Mouse (Mus musculus): ENCODE data around the gene Cdc6. TPM values are rescaled to one million over a fixed set of nuclear protein-coding genes. Genes with fewer than 3 reads are reported as not detected.

Cdc6 gene
- total RNA-seq, 2 experiments from 2014 or later: 26.4 to 26.5 TPM

DNA sequence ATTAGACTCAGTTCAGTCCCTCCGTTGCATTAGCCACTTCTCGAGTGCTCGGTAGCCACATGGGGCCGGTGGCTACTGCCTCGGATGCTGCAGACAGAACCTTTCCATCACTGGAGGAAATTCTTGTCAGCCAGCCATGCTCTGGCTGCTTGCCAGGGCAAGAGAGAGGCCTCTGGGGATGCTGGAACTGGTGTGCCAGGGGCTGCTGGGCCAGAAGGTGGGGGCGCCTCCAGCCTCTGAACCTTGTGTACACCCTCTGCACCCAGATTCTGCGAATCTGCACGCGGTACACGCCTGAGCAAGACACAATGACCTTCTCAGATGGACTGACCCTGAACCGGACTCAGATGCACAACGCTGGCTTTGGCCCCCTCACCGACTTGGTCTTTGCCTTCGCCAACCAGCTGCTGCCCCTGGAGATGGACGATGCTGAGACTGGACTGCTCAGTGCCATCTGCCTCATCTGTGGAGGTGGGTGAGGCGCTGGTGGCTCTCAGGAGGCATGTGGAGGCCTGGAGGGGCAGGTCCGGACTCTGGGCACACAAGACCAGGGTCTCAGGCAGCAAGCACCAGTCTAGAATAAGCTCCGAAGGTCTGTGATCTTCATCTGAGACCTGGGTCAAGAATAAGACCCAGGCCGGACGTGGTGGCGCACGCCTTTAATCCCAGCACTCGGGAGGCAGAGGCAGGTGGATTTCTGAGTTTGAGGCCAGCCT lies 63.9 kb downstream of the Cdc6 start:
- no peak for ATAC-seq (ENCODE audit: poor library complexity, severe bottlenecking)

DNA sequence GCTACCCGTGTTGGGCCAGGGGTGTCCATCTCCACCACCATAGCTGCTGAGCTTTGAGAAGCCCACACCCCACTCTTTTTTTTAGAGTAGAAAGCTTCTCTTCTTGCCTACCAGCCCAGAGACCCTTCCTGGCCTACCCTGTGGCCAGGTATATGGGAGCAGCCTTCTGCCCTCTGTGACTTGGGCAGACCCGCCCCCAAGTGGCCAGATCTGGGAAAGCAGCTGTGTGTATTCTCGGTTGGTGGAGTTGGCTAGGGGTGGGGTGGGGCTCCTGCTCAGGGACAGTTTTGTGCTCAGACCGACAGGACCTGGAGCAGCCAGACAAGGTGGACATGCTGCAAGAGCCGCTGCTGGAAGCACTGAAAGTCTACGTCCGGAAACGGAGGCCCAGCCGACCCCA lies 64.6 kb downstream of the Cdc6 start:
- peak; percentile 78 for ATAC-seq (ENCODE audit: poor library complexity, severe bottlenecking)

DNA sequence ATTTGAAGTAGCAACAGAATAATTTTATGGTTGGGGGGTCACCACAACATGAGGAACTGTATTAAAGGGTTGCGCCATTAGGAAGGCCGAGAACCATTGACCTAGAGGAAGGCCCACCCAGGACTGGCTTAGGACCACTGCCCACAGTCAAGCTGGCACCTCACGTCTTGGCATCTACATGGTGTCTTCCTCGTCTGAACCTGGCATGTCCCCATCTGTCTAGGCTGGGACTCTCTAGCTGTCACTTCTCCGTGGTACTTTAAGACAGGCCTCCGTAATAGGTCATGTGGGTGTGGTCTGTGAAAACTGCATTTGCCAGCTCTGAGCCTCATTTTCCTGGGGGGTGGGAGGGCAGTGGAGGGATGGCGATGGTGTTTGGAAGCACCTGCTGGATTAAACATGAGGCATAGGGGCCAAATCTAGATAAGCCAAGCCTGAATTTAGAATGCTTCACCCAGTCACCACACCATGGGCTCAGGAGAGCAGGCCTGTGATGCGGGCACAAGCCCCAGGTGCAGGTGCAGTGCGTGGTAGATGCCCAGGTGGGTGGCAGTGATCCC lies 65.3 kb downstream of the Cdc6 start:
- no peak for ATAC-seq (ENCODE audit: poor library complexity, severe bottlenecking)

Other genes starting within 250 kb of the Cdc6 start
- 0.25 TPM in 1 of 2 replicates, not detected in the other for gene Gsdma, start 243.4 kb upstream of the Cdc6 start, total RNA-seq (2015)
- gene Gsdma, start 243.4 kb upstream of the Cdc6 start, total RNA-seq (2017): not detected in 2 replicates
- 21.7 and 22.6 TPM in 2 replicates for gene Psmd3, start 225.2 kb upstream of the Cdc6 start, total RNA-seq (2015)
- gene Psmd3, start 225.2 kb upstream of the Cdc6 start, total RNA-seq (2017): 34.6 and 43.1 TPM in 2 replicates
- gene Csf3, start 206.5 kb upstream of the Cdc6 start, total RNA-seq (2015): not detected in 2 replicates
- gene Csf3, start 206.5 kb upstream of the Cdc6 start, total RNA-seq (2017): not detected in 2 replicates
- gene Med24, start 178.4 kb upstream of the Cdc6 start, total RNA-seq (2015): 17.9 and 21.5 TPM in 2 replicates
- gene Med24, start 178.4 kb upstream of the Cdc6 start, total RNA-seq (2017): 22.6 and 31.3 TPM in 2 replicates
- 10.0 and 11.6 TPM in 2 replicates for gene Thra, start 167.2 kb upstream of the Cdc6 start, total RNA-seq (2015)
- gene Thra, start 167.2 kb upstream of the Cdc6 start, total RNA-seq (2017): 8.0 and 9.0 TPM in 2 replicates
- 0.11 and 0.25 TPM in 2 replicates for gene Nr1d1, start 132.5 kb upstream of the Cdc6 start, total RNA-seq (2015)
- 0.12 and 0.37 TPM in 2 replicates for gene Nr1d1, start 132.5 kb upstream of the Cdc6 start, total RNA-seq (2017)
- gene Msl1, start 112.3 kb upstream of the Cdc6 start, total RNA-seq (2015): 73.7 and 74.9 TPM in 2 replicates
- 111 and 119 TPM in 2 replicates for gene Msl1, start 112.3 kb upstream of the Cdc6 start, total RNA-seq (2017)
- gene Casc3, start 102.9 kb upstream of the Cdc6 start, total RNA-seq (2015): 35.6 and 39.9 TPM in 2 replicates
- gene Casc3, start 102.9 kb upstream of the Cdc6 start, total RNA-seq (2017): 32.1 and 33.2 TPM in 2 replicates
- gene Rapgefl1, start 71.0 kb upstream of the Cdc6 start, total RNA-seq (2015): 0.25 and 0.49 TPM in 2 replicates
- gene Rapgefl1, start 71.0 kb upstream of the Cdc6 start, total RNA-seq (2017): 0.51 TPM in 1 of 2 replicates, not detected in the other
- gene Wipf2, start 44.2 kb upstream of the Cdc6 start, total RNA-seq (2015): 25.9 and 26.6 TPM in 2 replicates
- 4.9 and 7.0 TPM in 2 replicates for gene Wipf2, start 44.2 kb upstream of the Cdc6 start, total RNA-seq (2017)
- gene Rara, start 20.0 kb downstream of the Cdc6 start, total RNA-seq (2015): 124 and 125 TPM in 2 replicates
- 38.8 and 43.3 TPM in 2 replicates for gene Rara, start 20.0 kb downstream of the Cdc6 start, total RNA-seq (2017)
- gene Gjd3, start 75.2 kb downstream of the Cdc6 start, total RNA-seq (2015): not detected in 2 replicates
- gene Gjd3, start 75.2 kb downstream of the Cdc6 start, total RNA-seq (2017): not detected in 2 replicates
- gene Top2a, start 116.4 kb downstream of the Cdc6 start, total RNA-seq (2015): 299 and 310 TPM in 2 replicates
- 694 and 703 TPM in 2 replicates for gene Top2a, start 116.4 kb downstream of the Cdc6 start, total RNA-seq (2017)
- gene Igfbp4, start 133.4 kb downstream of the Cdc6 start, total RNA-seq (2015): 16.0 and 17.3 TPM in 2 replicates
- gene Igfbp4, start 133.4 kb downstream of the Cdc6 start, total RNA-seq (2017): 31.3 and 33.3 TPM in 2 replicates
- gene Tns4, start 181.5 kb downstream of the Cdc6 start, total RNA-seq (2015): 7.4 and 8.6 TPM in 2 replicates
- gene Tns4, start 181.5 kb downstream of the Cdc6 start, total RNA-seq (2017): 4.1 and 4.6 TPM in 2 replicates
- gene Ccr7, start 247.3 kb downstream of the Cdc6 start, total RNA-seq (2015): 0.39 and 0.45 TPM in 2 replicates
- gene Ccr7, start 247.3 kb downstream of the Cdc6 start, total RNA-seq (2017): 0.18 TPM in 1 of 2 replicates, not detected in the other

All from megakaryocyte, adult 5-6 weeks (primary cell).